Mouse (Mus musculus) megakaryocyte, embryonic 14.5 days (primary cell): Measurements from ENCODE around the gene Syne4.

Source experiments
- FLI1 ChIP-seq: IDR thresholded peaks from 2 replicates; pipeline ENCODE4 v1.6.1; 2012; ENCODE audit warnings: low read length, inconsistent platforms, mixed read lengths
- GATA1 ChIP-seq: IDR thresholded peaks from 3 replicates; pipeline ENCODE4 v1.6.1; 2012; ENCODE audit warnings: mixed read lengths, low read length, inconsistent platforms, borderline replicate concordance

DNA sequence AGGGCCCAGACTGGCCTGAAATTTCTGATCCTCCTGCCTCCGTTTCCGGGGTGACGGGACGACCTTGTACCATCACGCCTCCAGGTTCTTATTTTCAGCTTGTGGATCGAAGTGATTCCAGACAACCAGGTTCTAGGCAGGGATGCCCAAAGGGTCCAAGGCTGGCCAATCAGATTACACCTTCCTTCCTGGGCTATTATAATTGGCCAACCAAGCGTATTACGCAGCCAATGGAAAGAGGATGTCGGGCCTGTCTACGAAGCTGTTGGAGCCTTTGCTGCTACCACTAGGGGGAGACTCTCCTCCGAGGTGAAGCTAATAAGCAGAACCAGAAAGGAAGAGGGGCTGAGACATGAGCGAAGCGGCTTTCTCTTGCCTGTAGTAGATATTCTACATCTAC lies 17.3 kb downstream of the Syne4 start:
- TF ChIP-seq GATA1 (no peak), FLI1 (no peak)
